Mouse (Mus musculus) thymus, adult 2 months (tissue): Measurements from ENCODE around the gene Muc5b.

Experiments used
- CTCF ChIP-seq: fragments of 200-500 bp; IDR thresholded peaks from 2 replicates; pipeline ENCODE4 v1.5.1; 2012; ENCODE audit warnings: mild to moderate bottlenecking, control low read depth, low read length, moderate library complexity, borderline replicate concordance; ENCODE audit not compliant: control insufficient read depth, poor library complexity, insufficient read depth; ENCODE audit errors: extremely low read depth
- POLR2A ChIP-seq: fragments of 200-500 bp; IDR thresholded peaks from 2 replicates; pipeline ENCODE4 v1.6.1; 2012; ENCODE audit warnings: mild to moderate bottlenecking, low read length, control low read depth, moderate library complexity; ENCODE audit not compliant: control insufficient read depth, poor library complexity, insufficient read depth; ENCODE audit errors: extremely low read depth

DNA sequence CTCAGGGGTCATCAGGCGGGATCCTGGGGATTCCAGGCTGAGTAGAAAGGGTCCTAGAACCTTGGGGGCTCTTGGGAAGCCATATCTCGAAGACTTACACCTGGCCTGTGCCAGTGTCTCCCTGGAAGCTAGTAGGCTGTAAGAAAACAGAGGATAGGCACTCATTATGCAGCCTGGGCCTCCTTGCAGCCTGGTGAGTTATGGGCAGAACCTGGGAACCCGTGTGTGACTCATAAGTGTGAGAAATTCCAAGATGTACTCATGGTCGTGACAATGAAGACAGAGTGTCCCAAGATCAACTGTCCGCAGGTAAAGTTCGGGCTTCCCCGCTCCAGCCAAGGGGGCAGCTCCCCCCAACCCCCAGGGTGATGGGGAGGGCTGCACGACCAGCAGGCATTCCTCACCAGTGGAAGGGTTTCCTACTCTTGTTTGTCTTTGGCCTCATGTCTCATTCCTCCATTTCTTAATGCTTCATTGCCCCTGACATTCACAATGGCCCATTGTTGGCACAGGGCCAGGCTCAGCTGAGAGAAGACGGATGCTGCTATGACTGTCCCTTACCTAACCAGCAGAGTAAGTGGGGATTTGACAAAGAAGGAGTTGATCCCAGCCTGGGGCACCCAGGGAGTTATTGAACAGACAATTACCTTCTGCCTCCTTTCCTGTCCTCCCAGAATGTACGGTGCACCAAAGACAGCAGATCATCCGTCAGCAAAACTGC is 21.4 kb upstream of the Muc5b start:
- TF ChIP-seq CTCF (no peak), POLR2A (no peak)
